Mouse (Mus musculus) liver, embryonic 13.5 days (tissue): Measurements from ENCODE around the gene Hhipl2. TPM values are rescaled to one million over a fixed set of nuclear protein-coding genes. Genes with fewer than 3 reads are reported as not detected.
A peak's percentile ranks its signal among the peaks of the same experiment; 100 is the strongest.
"Not testable (repeated sequence)": the region's sequence is repeated elsewhere in the genome, so short reads cannot be mapped to it uniquely, and the experiment has no call there.

Experiments
- ATAC-seq: fragments of 200-750 bp; cut with Nextera tagmentation; 2 replicates; pipeline ENCODE4 v1.8.0; 2017; ENCODE audit warnings: low read depth, mild to moderate bottlenecking, moderate number of reproducible peaks, moderate library complexity
- DNase-seq: peaks from one replicate; pipeline ENCODE4 v3.0.0; 2022
- H3K27ac ChIP-seq: fragments of 300-500 bp; sonication (generic); 2 replicates; pipeline ENCODE4 v1.5.1; 2015; ENCODE audit warnings: moderate library complexity, mild to moderate bottlenecking, inconsistent platforms
- H3K27me3 ChIP-seq: fragments of 300-500 bp; sonication (generic); 2 replicates; pipeline ENCODE4 v1.6.1; 2015; ENCODE audit warnings: mild to moderate bottlenecking, inconsistent platforms
- H3K36me3 ChIP-seq: fragments of 300-500 bp; sonication (generic); 2 replicates; pipeline ENCODE4 v1.6.1; 2015; ENCODE audit warnings: mild to moderate bottlenecking, inconsistent platforms
- H3K4me1 ChIP-seq: fragments of 300-500 bp; sonication (generic); replicated peaks from 2 replicates; pipeline ENCODE4 v1.6.1; 2015; ENCODE audit warnings: inconsistent platforms
- H3K4me2 ChIP-seq: fragments of 300-500 bp; sonication (generic); 2 replicates; pipeline ENCODE4 v1.6.1; 2015; ENCODE audit warnings: inconsistent platforms, mild to moderate bottlenecking, moderate library complexity
- H3K4me3 ChIP-seq: fragments of 300-500 bp; sonication (generic); replicated peaks from 2 replicates; pipeline ENCODE4 v1.5.1; 2015; ENCODE audit warnings: mild to moderate bottlenecking, inconsistent platforms
- H3K9ac ChIP-seq: fragments of 300-500 bp; sonication (generic); 2 replicates; pipeline ENCODE4 v1.6.1; 2015; ENCODE audit warnings: mild to moderate bottlenecking, inconsistent platforms
- H3K9me3 ChIP-seq: fragments of 300-500 bp; sonication (generic); replicated peaks from 2 replicates; pipeline ENCODE4 v1.6.1; 2016; ENCODE audit warnings: inconsistent platforms
- WGBS: fragments of 180-500 bp; shearing (Covaris S2); methylation state at CpG from one replicate; pipeline ENCODE4 v1.1.7; 2015; ENCODE audit not compliant: insufficient replicate concordance; 5-methylcytosine and 5-hydroxymethylcytosine counted together
- polyA plus RNA-seq: library from polyadenylated mRNA; unstranded; fragments of >200 nt; fragmentation: Nextera tagmentation; extraction: Ambion mirVana; gene quantifications from 2 replicates; pipeline ENCODE4 v1.2.1, GENCODE M21; 2015

Hhipl2 gene
- not detected in 2 replicates for polyA plus RNA-seq

DNA sequence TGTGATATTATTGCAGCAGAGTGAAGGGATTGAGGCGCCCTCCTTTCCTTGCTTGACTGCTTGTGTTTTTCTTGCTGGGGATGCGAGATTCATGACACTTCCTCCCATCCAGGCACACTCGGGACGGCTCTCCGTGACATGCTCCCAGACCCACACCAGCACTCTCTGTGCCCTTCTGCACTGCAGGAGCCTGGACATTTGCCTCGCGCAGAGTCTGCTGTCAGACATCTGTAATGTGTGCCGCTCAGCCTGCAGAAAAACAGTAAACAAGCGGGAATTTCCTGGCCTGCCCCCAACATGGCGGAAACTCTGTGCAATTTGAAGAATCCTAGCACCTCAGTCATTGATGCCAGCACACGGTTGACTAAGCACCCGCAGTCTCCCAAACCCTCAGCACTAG lies at the start of gene Hhipl2:
Hhipl2 (plus strand) TSS at position 343 of the 400 bp plus-strand sequence.
- Histone ChIP-seq H3K27me3 (no peaks in the 10 kb centered on the region), H3K4me1 (no peaks in the 10 kb centered on the region), H3K9ac (no peak within 1 kb of the TSS), H3K4me2 (no peak within 1 kb of the TSS), H3K4me3 (no peak within 1 kb of the TSS), H3K9me3 (no peaks in the 10 kb centered on the region), H3K27ac (no peak within 1 kb of the TSS), H3K36me3 (no peaks in the 10 kb centered on the region)
- WGBS = 59% methylated on average over 12 of the region's 12 CpGs
- no peak for ATAC-seq
- no peak for DNase-seq

DNA sequence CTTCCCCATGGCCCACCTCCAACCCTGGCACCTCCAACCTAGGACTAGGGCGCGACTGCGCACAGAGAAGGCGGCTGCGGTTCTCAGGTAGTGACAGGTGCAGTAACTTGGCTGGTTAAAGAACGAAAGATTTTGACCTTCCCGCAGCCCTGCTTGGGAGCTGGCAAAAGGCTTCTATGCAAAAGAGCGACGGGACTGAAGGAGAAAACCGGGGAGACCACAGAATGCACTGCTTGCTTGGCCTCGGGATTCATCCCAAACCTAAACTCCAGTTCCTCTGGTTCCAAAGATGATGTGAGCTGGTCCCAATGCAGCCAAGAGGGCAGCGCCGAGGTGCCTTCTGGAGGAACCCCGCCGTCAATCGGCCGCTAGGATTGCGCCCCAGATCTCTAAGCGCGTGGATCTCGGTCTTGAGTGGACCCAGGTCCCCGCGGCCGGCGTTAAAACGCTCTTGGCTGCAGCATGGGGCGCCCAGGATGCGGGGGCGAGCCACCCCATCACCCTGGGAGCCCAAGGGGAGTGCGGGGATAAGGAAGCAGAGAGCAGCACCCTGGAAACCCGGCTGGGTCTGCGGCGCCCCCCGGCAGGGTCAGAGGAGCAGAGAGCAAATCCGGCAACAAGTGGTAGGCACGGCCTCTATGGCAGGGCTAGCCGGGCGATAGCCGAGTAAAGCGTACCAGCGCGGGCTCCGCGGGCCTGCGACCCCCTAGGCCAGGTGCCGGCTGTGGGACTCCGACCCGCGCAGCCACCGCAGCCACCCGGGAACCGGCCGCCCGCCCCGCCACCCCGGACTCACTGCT lies 49.2 kb upstream of the Hhipl2 start:
- H3K9ac ChIP-seq = peak overlapping the region; percentile 83
- H3K9me3 ChIP-seq = no peaks in the 10 kb centered on the region
- no peak overlapping the region for H3K27ac ChIP-seq
- H3K4me3 ChIP-seq = peak overlapping the region; percentile 73
- WGBS = 4% methylated on average over 56 of the region's 56 CpGs
- DNase-seq = no peak
- H3K36me3 ChIP-seq = peaks cover 12% of the 10 kb centered on the region
- ATAC-seq = peak; percentile 58
- peak overlapping the region; percentile 80 for H3K4me2 ChIP-seq
- H3K27me3 ChIP-seq = peaks cover 27% of the 10 kb centered on the region
- peaks cover 25% of the 10 kb centered on the region for H3K4me1 ChIP-seq

DNA sequence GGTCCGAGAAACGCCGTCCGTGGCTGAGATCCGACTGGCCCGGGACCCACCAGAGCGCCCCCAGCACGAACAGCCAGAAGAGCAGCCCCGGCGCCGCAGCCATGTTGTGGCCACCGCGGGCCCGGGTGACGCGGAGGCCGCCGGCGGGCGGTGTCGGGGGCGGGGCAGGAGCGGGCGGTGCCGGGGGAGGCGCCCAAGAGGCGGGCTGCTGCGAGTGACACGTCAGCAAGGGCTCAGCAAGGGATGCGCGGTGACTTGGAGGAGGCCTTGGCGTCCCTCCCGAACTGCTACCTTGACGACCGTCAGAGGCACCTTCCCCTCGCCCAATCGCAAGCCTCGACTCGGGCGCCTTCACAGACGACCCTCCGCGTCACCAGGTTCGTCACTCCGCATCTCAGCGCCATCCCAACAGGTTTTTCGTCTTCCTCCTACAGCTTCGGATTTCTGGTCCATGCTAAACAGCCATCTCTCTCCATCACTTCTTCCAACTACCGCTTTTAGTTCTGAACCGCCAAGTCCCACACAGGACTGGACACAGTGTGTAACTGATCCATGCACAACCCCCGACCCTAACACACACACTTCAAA lies 48.5 kb upstream of the Hhipl2 start, which contains the start of gene Mia3:
Mia3 (minus strand) TSS at position 127 of the 588 bp plus-strand sequence.
- H3K27ac ChIP-seq = no peak within 1 kb of the TSS
- H3K27me3 ChIP-seq = peaks cover 27% of the 10 kb centered on the region
- peak within 1 kb of the TSS; percentile 80 for H3K4me2 ChIP-seq
- peak; percentile 88 for DNase-seq
- ATAC-seq = peak; percentile 99
- H3K4me3 ChIP-seq = peak within 1 kb of the TSS; percentile 73
- H3K4me1 ChIP-seq = peaks cover 25% of the 10 kb centered on the region
- H3K9ac ChIP-seq = peak within 1 kb of the TSS; percentile 83
- peaks cover 6% of the 10 kb centered on the region for H3K36me3 ChIP-seq
- under 1% methylated on average over 51 of the region's 51 CpGs for WGBS
- no peaks in the 10 kb centered on the region for H3K9me3 ChIP-seq

DNA sequence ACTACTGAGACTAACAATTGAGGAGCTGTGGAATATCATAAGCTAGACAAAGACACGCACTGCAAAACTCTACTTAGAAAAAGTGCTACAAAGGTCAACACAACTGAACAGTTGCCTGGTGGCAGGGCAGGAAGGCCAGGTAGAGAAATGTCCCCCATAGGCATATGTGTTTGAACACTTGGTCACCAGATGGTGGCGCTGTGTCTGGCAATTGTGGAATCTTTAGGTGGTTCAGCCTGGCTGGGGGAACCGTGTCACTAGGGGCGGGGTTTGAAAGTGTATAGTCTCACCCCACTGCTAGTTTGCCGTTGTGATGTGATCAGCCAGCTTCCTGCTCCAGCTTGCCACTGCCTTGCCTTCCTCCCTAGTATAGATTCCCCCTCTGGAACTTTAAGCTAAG lies 43.3 kb upstream of the Hhipl2 start:
- no peak overlapping the region for H3K27ac ChIP-seq
- no peak overlapping the region for H3K4me3 ChIP-seq
- no peak overlapping the region for H3K4me2 ChIP-seq
- 0 out of 2 replicates have a peak, but pooled peaks cover 5% of the 10 kb centered on the region for H3K9me3 ChIP-seq
- no peak overlapping the region for H3K9ac ChIP-seq
- ATAC-seq (no peak), DNase-seq (no peak)
- H3K27me3 ChIP-seq = peaks cover 16% of the 10 kb centered on the region
- WGBS = 60% methylated on average over 5 of the region's 5 CpGs
- H3K36me3 ChIP-seq = no peaks in the 10 kb centered on the region
- H3K4me1 ChIP-seq = peaks cover 17% of the 10 kb centered on the region

DNA sequence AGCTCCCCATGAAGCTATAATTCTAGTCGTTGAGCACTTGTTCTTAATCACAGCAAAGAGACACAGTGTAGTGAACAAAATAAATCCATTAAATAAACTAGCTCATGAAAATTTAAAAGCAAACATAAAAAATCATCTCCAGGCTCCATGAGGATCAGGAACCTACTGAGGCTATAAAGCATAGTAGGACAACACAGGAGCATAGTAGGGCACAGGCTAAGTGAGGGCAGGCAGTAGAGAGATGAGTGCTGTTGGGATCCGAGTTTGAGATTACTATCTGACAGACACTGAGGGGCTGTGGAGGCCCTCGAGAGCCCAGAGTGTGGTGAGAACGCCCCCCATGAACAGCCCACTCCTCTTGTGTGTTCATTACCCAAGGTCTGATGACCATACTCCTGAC lies 41.0 kb upstream of the Hhipl2 start:
- peaks cover 11% of the 10 kb centered on the region for H3K4me1 ChIP-seq
- H3K4me3 ChIP-seq = no peak overlapping the region
- no peak overlapping the region for H3K9ac ChIP-seq
- H3K9me3 ChIP-seq = 0 out of 2 replicates have a peak, but pooled peaks cover 5% of the 10 kb centered on the region
- 51% methylated on average over 4 of the region's 4 CpGs for WGBS
- H3K27ac ChIP-seq = no peak overlapping the region
- no peak overlapping the region for H3K4me2 ChIP-seq
- H3K36me3 ChIP-seq = no peaks in the 10 kb centered on the region
- H3K27me3 ChIP-seq = peaks cover 4% of the 10 kb centered on the region; the same call in 1 of the 2 replicates
- no peak for DNase-seq
- ATAC-seq = no peak

DNA sequence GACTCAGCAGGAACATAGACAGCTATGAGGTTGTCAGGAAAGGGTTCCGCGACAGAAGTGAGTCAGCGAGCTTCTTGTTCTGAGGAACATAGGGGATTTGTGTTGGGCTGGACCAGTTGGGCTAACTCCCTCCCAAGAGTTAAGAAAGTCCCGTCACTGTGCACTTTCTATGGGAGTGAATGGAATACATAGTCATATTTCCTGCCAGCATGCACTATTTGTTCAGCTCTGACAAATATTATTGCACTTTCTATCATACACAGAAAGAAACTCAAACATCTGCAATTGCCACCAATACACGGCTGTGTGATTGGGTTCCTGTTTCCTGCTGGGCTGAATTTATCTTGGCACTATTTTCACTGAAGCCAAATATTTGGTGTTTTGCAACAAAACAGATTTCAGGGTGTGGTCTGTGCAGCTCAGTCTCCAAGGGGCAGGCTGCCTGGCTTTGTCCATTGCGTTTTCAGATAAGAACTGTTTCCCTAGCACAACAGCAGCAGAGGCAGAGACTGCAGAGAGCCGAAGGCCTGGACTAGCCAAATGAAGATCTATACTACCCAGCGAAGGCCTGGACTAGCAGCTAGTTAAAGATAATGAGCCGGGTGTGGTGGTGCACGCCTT lies 39.6 kb upstream of the Hhipl2 start:
- Histone ChIP-seq H3K27ac (no peak overlapping the region), H3K27me3 (0 out of 2 replicates have a peak, but pooled peaks cover 3% of the 10 kb centered on the region), H3K36me3 (no peaks in the 10 kb centered on the region), H3K4me1 (peaks cover 11% of the 10 kb centered on the region), H3K4me2 (no peak overlapping the region), H3K9me3 (0 out of 2 replicates have a peak, but pooled peaks cover 5% of the 10 kb centered on the region), H3K4me3 (no peak overlapping the region), H3K9ac (no peak overlapping the region)
- ATAC-seq (peak; percentile 84), DNase-seq (peak; percentile 33)
- WGBS = 40% methylated on average over 10 of the region's 10 CpGs

DNA sequence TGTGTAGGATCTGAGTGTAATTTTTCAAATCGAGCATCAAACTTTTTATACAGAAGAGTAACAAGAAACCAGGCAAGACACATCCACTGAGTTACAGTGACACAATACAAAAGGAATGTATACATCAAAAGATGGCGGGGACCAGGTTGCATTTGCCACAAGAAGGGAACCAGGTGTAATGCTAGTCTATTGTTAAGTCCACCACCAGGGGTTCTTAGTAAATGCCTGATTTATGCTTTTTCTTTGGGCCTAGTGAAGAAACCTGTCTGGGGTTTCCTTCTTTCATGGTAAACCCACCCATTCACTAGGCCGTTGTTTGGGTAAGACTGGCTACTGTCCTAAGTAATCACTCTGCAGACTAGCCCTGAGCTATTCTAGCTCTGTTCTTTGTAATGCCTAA lies 38.6 kb upstream of the Hhipl2 start:
- peaks cover 11% of the 10 kb centered on the region for H3K4me1 ChIP-seq
- DNase-seq, H3K9ac ChIP-seq, ATAC-seq, H3K27ac ChIP-seq, H3K9me3 ChIP-seq, H3K4me3 ChIP-seq, H3K36me3 ChIP-seq, H3K27me3 ChIP-seq, H3K4me2 ChIP-seq: not testable (repeated sequence)
- WGBS = 80% methylated on average over 3 of the region's 3 CpGs

DNA sequence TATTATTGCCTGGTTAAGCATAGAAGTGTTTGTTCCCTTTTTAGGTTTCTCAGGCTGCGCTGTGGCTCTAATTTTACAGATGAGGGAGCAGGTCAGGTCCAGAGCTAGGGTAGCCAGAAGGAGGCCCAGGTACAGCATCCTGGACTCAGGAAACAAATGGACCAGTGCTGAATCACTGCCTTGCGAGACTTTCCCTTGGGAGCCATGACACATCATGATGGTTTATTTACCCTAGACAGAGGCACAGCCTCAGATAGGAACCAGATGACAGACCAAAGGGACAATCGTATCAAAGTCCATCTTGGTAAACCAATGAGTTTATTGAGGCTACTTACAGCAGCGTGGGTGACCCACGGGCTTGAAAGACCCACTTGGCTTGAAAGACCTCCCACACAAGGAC lies 36.2 kb upstream of the Hhipl2 start:
- Histone ChIP-seq H3K4me2 (no peak overlapping the region), H3K4me3 (no peak overlapping the region), H3K9me3 (no peaks in the 10 kb centered on the region), H3K36me3 (no peaks in the 10 kb centered on the region), H3K27ac (no peak overlapping the region), H3K9ac (no peak overlapping the region), H3K27me3 (peaks cover 8% of the 10 kb centered on the region; the same call in 1 of the 2 replicates), H3K4me1 (peaks cover 11% of the 10 kb centered on the region)
- whole genome bisulfite sequencing = 66% methylated on average over 5 of the region's 5 CpGs
- ATAC-seq (no peak), DNase-seq (no peak)

DNA sequence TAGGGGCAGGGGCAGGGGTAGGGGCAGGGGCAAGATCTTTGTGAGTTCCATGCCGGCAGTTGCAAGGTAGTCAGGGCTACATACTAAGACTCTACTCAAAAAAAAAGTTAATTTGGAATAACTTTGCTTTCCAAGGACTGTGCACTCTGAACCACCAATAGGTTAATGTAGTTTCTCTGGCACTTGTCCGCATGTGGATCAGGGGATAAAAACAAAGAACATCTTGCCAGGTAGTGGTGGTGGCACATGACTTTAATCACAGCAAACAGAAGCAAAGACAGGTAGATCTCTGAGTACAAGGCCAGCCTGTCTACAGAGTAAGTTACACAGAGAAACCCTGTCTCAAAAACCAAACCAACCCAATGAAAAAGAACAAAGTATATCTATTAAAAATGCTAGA lies 35.4 kb upstream of the Hhipl2 start:
- ATAC-seq (no peak), DNase-seq (no peak)
- H3K27ac ChIP-seq = no peak overlapping the region
- H3K9me3 ChIP-seq = no peaks in the 10 kb centered on the region
- H3K27me3 ChIP-seq = peaks cover 8% of the 10 kb centered on the region; the same call in 1 of the 2 replicates
- no peak overlapping the region for H3K4me2 ChIP-seq
- no peak overlapping the region for H3K9ac ChIP-seq
- H3K36me3 ChIP-seq = no peaks in the 10 kb centered on the region
- 65% methylated on average over 2 of the region's 2 CpGs for WGBS
- H3K4me1 ChIP-seq = peaks cover 11% of the 10 kb centered on the region
- H3K4me3 ChIP-seq = no peak overlapping the region

DNA sequence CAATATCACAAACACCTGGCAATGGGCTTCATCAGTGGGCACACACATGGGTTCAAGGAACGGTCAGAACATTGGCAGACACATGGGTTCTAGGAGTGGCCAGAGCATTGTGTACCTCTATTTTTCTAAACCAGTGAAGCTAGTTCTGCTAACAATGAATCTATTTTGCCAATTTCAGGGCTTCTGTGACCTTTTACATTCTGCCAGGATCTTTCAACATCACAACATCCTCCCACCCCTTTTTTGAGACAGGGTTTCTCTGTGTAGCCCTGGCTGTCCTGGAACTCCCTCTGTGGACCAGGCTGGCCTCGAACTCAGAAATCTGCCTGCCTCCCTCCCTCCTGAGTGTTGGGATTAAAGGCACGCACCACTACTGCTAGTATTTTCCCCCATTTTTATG lies 30.6 kb upstream of the Hhipl2 start:
- ATAC-seq, DNase-seq, H3K27me3 ChIP-seq, H3K9ac ChIP-seq, H3K36me3 ChIP-seq, H3K27ac ChIP-seq, H3K4me2 ChIP-seq, H3K9me3 ChIP-seq, H3K4me3 ChIP-seq: not testable (repeated sequence)
- peaks cover 14% of the 10 kb centered on the region for H3K4me1 ChIP-seq
- WGBS = 79% methylated on average over 3 of the region's 3 CpGs
